Mouse (Mus musculus): Measurements from ENCODE around the gene Heatr9.
"Not testable (repeated sequence)": the region's sequence is repeated elsewhere in the genome, so short reads cannot be mapped to it uniquely, and the experiment has no call there.

The Heatr9 gene

GRCm38 (mm10) chr11:83522075-83522474, at the start of gene Heatr9:
Gene Heatr9, minus strand, starts transcription at chr11:83522175.
- DNase-seq (ENCODE audit: extremely low spot score, low read depth, low spot score) = no peak

GRCm38 (mm10) chr11:83570189-83570588, 48.2 kb upstream of the Heatr9 start:
- DNase-seq (ENCODE audit: extremely low spot score, low read depth, low spot score) = no peak

- no peak for DNase-seq (ENCODE audit: extremely low spot score, low read depth, low spot score)
These were observed 47.3 kb upstream of the Heatr9 start for GRCm38 (mm10) chr11:83569249-83569648.

GRCm38 (mm10) chr11:83568786-83569185, 46.8 kb upstream of the Heatr9 start:
- DNase-seq (ENCODE audit: extremely low spot score, low read depth, low spot score) = no peak

GRCm38 (mm10) chr11:83568061-83568460, 46.1 kb upstream of the Heatr9 start:
- no peak for DNase-seq (ENCODE audit: extremely low spot score, low read depth, low spot score)

- DNase-seq (ENCODE audit: extremely low spot score, low read depth, low spot score) = no peak
These were observed 45.3 kb upstream of the Heatr9 start for GRCm38 (mm10) chr11:83567311-83567710.

GRCm38 (mm10) chr11:83566617-83567016, 44.6 kb upstream of the Heatr9 start:
- no peak for DNase-seq (ENCODE audit: extremely low spot score, low read depth, low spot score)

- no peak for DNase-seq (ENCODE audit: extremely low spot score, low read depth, low spot score)
These were observed 41.8 kb upstream of the Heatr9 start for GRCm38 (mm10) chr11:83563754-83564153.

GRCm38 (mm10) chr11:83562311-83562887, 40.4 kb upstream of the Heatr9 start:
- no peak for DNase-seq (ENCODE audit: extremely low spot score, low read depth, low spot score)

GRCm38 (mm10) chr11:83560405-83560804, 38.4 kb upstream of the Heatr9 start:
- DNase-seq (ENCODE audit: extremely low spot score, low read depth, low spot score) = no peak

- DNase-seq (ENCODE audit: extremely low spot score, low read depth, low spot score) = no peak
These were observed 35.1 kb upstream of the Heatr9 start for GRCm38 (mm10) chr11:83557074-83557473.

- DNase-seq (ENCODE audit: extremely low spot score, low read depth, low spot score) = peak; percentile 89
These were observed 34.3 kb upstream of the Heatr9 start for GRCm38 (mm10) chr11:83556085-83556781.

GRCm38 (mm10) chr11:83551668-83552067, 29.7 kb upstream of the Heatr9 start:
- DNase-seq (ENCODE audit: extremely low spot score, low read depth, low spot score) = no peak

GRCm38 (mm10) chr11:83551037-83551436, 29.1 kb upstream of the Heatr9 start:
- DNase-seq (ENCODE audit: extremely low spot score, low read depth, low spot score) = not testable (repeated sequence)

- no peak for DNase-seq (ENCODE audit: extremely low spot score, low read depth, low spot score)
These were observed 28.2 kb upstream of the Heatr9 start for GRCm38 (mm10) chr11:83550186-83550632.

- no peak for DNase-seq (ENCODE audit: extremely low spot score, low read depth, low spot score)
These were observed 22.2 kb upstream of the Heatr9 start for GRCm38 (mm10) chr11:83544214-83544613.

GRCm38 (mm10) chr11:83541415-83541814, 19.4 kb upstream of the Heatr9 start:
- no peak for DNase-seq (ENCODE audit: extremely low spot score, low read depth, low spot score)

GRCm38 (mm10) chr11:83540931-83541330, 19.0 kb upstream of the Heatr9 start:
- DNase-seq (ENCODE audit: extremely low spot score, low read depth, low spot score) = no peak

GRCm38 (mm10) chr11:83538705-83539314, 16.8 kb upstream of the Heatr9 start:
- DNase-seq (ENCODE audit: extremely low spot score, low read depth, low spot score) = no peak

- DNase-seq (ENCODE audit: extremely low spot score, low read depth, low spot score) = no peak
These were observed 14.9 kb upstream of the Heatr9 start for GRCm38 (mm10) chr11:83536831-83537230.

- DNase-seq (ENCODE audit: extremely low spot score, low read depth, low spot score) = no peak
These were observed 12.8 kb upstream of the Heatr9 start for GRCm38 (mm10) chr11:83534609-83535423.
